Mouse (Mus musculus) embryonic facial prominence, embryonic 14.5 days (tissue): ENCODE data around the gene Zbtb45. TPM values are rescaled to one million over a fixed set of nuclear protein-coding genes. Genes with fewer than 3 reads are reported as not detected.

ENCODE experiments used
- ATAC-seq: fragments of 200-750 bp; cut with Nextera tagmentation; 2 replicates; pipeline ENCODE4 v1.8.0; 2017; ENCODE audit warnings: low read depth, moderate number of reproducible peaks, moderate TSS enrichment
- DNase-seq: peaks from one replicate; pipeline ENCODE4 v3.0.0-alpha.2; 2015; ENCODE audit warnings: low spot score
- H3K27ac ChIP-seq: fragments of 300-500 bp; sonication (generic); replicated peaks from 2 replicates; pipeline ENCODE4 v1.5.1; 2014; ENCODE audit warnings: low read depth, mild to moderate bottlenecking, low read length, moderate library complexity
- H3K27me3 ChIP-seq: fragments of 300-500 bp; sonication (generic); replicated peaks from 2 replicates; pipeline ENCODE4 v1.6.1; 2014; ENCODE audit warnings: low read length; ENCODE audit not compliant: control insufficient read depth, insufficient read depth
- H3K36me3 ChIP-seq: fragments of 300-500 bp; sonication (generic); 2 replicates; pipeline ENCODE4 v1.6.1; 2014; ENCODE audit warnings: low read length, mixed read lengths; ENCODE audit not compliant: control insufficient read depth, insufficient read depth
- H3K4me1 ChIP-seq: fragments of 300-500 bp; sonication (generic); 2 replicates; pipeline ENCODE4 v1.6.1; 2014; ENCODE audit warnings: antibody characterized with exemption, low read length; ENCODE audit not compliant: control insufficient read depth, insufficient read depth
- H3K4me2 ChIP-seq: fragments of 300-500 bp; sonication (generic); 2 replicates; pipeline ENCODE4 v1.6.1; 2014; ENCODE audit warnings: low read depth, mild to moderate bottlenecking, low read length, moderate library complexity, mixed read lengths
- H3K4me3 ChIP-seq: fragments of 300-500 bp; sonication (generic); 2 replicates; pipeline ENCODE4 v1.5.1; 2014; ENCODE audit warnings: low read depth, mild to moderate bottlenecking, low read length
- H3K9ac ChIP-seq: fragments of 300-500 bp; sonication (generic); 2 replicates; pipeline ENCODE4 v1.6.1; 2014; ENCODE audit warnings: low read depth, mild to moderate bottlenecking, low read length, moderate library complexity, mixed read lengths
- H3K9me3 ChIP-seq: fragments of 300-500 bp; sonication (generic); 2 replicates; pipeline ENCODE4 v1.6.1; 2016; ENCODE audit warnings: low read length; ENCODE audit not compliant: control insufficient read depth
- WGBS: fragments of 180-500 bp; shearing (Covaris S2); extraction: QIAGEN DNeasy Blood & Tissue Kit; methylation state at CpG from one replicate; pipeline ENCODE4 v1.1.7; 2014; 5-methylcytosine and 5-hydroxymethylcytosine counted together
- polyA plus RNA-seq: library from polyadenylated mRNA; unstranded; fragments of >200 nt; fragmentation: Nextera tagmentation; extraction: Ambion mirVana; gene quantifications from 2 replicates; pipeline ENCODE4 v1.2.1, GENCODE M21; 2014

Zbtb45 gene
- polyA plus RNA-seq, 1 experiment from 2014 or later, result 20.0 TPM

DNA sequence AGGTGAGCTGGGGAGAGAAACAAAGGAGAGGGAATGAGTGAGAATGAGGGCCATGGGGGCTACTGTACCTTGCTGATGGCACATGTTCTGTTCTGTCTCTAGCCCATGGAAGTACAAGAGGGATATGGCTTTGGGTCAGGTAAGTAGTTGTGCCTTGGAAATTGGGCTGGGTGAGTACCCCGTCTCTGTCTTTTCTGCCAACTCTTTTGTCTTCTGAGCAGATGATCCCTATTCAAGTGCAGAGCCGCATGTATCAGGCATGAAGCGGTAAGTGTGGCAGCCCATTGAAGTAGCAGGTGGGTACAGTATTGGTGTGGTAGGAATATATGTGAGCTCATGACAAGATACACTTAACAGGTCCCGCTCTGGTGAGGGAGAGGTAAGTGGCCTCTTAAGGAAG is 19.2 kb upstream of the Zbtb45 start:
- Histone ChIP-seq H3K4me3 (no peak overlapping the region), H3K4me1 (peaks cover 18% of the 10 kb centered on the region; the same call in 1 of the 2 replicates), H3K36me3 (peaks cover 76% of the 10 kb centered on the region), H3K9ac (no peak overlapping the region), H3K27ac (no peak overlapping the region), H3K9me3 (no peaks in the 10 kb centered on the region), H3K4me2 (no peak overlapping the region), H3K27me3 (no peaks in the 10 kb centered on the region)
- DNase-seq, result no peak
- ATAC-seq, result no peak
- 95% methylated on average over 4 of the region's 4 CpGs for WGBS

DNA sequence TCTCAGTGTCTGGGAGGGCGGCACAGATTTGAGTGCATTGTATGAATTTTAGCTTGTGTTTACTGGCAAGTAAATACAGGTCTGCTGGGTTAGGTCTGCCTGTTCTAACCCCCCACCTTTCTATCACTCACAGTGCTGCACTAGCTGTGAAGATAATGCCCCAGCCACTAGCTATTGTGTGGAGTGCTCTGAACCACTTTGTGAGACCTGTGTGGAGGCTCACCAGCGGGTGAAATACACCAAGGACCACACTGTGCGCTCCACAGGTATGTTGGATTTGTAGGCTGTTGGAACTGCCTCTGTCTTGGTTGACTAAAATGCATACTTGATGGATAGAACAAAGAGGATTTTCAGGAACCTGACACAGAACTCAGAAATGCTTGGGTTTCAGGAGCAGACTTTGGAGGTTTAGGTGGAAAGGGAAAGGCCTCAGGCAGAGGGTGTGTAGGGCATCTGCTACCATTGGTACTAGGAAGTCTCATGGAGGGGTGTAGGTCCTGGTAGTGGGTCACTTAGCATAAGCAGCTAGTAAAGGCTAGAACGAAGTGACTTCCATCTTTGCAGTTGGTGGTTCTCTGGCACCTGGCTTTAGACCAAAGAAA is 15.8 kb upstream of the Zbtb45 start:
- Histone ChIP-seq H3K4me3 (peak overlapping the region; percentile 96), H3K4me2 (peak overlapping the region; percentile 82), H3K27me3 (no peaks in the 10 kb centered on the region), H3K36me3 (peaks cover 53% of the 10 kb centered on the region), H3K27ac (peak overlapping the region; percentile 100; the same call in 1 of the 2 replicates), H3K9ac (peak overlapping the region; percentile 97), H3K4me1 (peaks cover 12% of the 10 kb centered on the region; the same call in 1 of the 2 replicates), H3K9me3 (no peaks in the 10 kb centered on the region)
- no peak for DNase-seq
- ATAC-seq, result no peak
- WGBS, result 17% methylated on average over 4 of the region's 4 CpGs

- no peaks in the 10 kb centered on the region for H3K9me3 ChIP-seq
- H3K36me3 ChIP-seq, result peaks cover 45% of the 10 kb centered on the region
- DNase-seq, result peak; percentile 80
- peak overlapping the region; percentile 100 for H3K27ac ChIP-seq
- H3K27me3 ChIP-seq, result no peaks in the 10 kb centered on the region
- H3K9ac ChIP-seq, result peak overlapping the region; percentile 97
- peak overlapping the region; percentile 96 for H3K4me3 ChIP-seq
- peak overlapping the region; percentile 82 for H3K4me2 ChIP-seq
- 0% methylated on average over 8 of the region's 44 CpGs for WGBS
- H3K4me1 ChIP-seq, result peaks cover 12% of the 10 kb centered on the region; the same call in 1 of the 2 replicates
- ATAC-seq, result peak; percentile 48
Measured at GRCm38 (mm10) chr7:13024805-13025204, 15.0 kb upstream of the Zbtb45 start.

DNA sequence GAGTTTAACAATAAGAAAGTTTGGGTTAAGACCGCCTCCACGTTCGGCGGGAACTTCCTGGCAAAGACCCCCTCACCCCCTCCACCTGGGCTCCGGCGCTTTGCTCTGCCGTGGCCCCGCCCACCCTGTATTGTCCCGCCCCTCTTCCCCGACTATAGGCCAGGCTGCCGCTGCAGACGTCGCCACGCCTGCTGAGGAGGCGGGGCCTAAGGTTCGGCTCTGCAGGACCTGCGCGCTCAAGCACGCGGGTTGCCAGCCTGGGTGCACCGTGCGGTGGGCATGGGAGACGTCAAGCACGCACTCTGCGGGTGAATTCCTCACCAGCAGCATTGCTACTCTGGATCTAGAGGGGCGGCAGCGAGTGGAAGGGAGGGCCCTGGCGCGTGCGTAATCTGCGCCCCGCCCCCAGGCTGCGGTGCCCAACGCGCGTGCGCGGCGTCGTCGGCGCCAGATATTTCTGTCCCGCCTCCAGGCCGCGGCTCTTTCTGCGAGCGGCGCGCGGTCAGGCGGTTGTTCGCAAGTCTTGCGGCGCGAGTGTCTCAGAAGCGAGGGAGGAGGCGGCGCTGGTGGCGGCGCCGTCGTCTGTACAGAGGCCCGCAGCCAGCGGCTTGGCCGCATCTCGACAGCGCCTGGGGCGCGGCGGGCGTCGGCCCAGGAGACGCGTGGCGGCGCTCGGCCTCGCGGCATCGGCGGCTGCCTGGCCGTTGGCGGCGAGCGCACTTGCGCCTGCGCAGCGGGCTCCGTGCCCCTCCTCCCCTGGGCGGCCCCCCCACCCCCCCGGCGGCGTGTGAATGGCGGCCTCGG is 14.3 kb upstream of the Zbtb45 start:
- no peaks in the 10 kb centered on the region for H3K9me3 ChIP-seq
- H3K27ac ChIP-seq, result peak overlapping the region; percentile 100
- 0% methylated on average over 28 of the region's 95 CpGs for WGBS
- no peaks in the 10 kb centered on the region for H3K27me3 ChIP-seq
- H3K9ac ChIP-seq, result peak overlapping the region; percentile 97
- peaks cover 39% of the 10 kb centered on the region for H3K36me3 ChIP-seq
- H3K4me2 ChIP-seq, result peak overlapping the region; percentile 82
- H3K4me3 ChIP-seq, result peak overlapping the region; percentile 96
- DNase-seq (peak; percentile 98), ATAC-seq (peak; percentile 89)
- peaks cover 12% of the 10 kb centered on the region; the same call in 1 of the 2 replicates for H3K4me1 ChIP-seq

GRCm38 (mm10) chr7:13022773-13023535 is 13.1 kb upstream of the Zbtb45 start:
- H3K27me3 ChIP-seq, result no peaks in the 10 kb centered on the region
- H3K36me3 ChIP-seq, result peaks cover 27% of the 10 kb centered on the region
- H3K4me3 ChIP-seq, result peak overlapping the region; percentile 96
- peaks cover 12% of the 10 kb centered on the region; the same call in 1 of the 2 replicates for H3K4me1 ChIP-seq
- WGBS, result 3% methylated on average over 27 of the region's 31 CpGs
- peak overlapping the region; percentile 100 for H3K27ac ChIP-seq
- no peaks in the 10 kb centered on the region for H3K9me3 ChIP-seq
- DNase-seq (peak; percentile 93), ATAC-seq (peak; percentile 70)
- H3K4me2 ChIP-seq, result peak overlapping the region; percentile 82
- H3K9ac ChIP-seq, result peak overlapping the region; percentile 97

- Histone ChIP-seq H3K9me3 (no peaks in the 10 kb centered on the region), H3K4me3 (no peak overlapping the region), H3K4me1 (peaks cover 5% of the 10 kb centered on the region), H3K4me2 (no peak overlapping the region), H3K27me3 (no peaks in the 10 kb centered on the region), H3K27ac (no peak overlapping the region), H3K36me3 (no peaks in the 10 kb centered on the region), H3K9ac (no peak overlapping the region)
- ATAC-seq (no peak), DNase-seq (no peak)
- 61% methylated on average over 1 of the region's 1 CpGs for WGBS
Measured at GRCm38 (mm10) chr7:13015217-13015616, 5.4 kb upstream of the Zbtb45 start.

- no peak for ATAC-seq
- no peak overlapping the region for H3K9ac ChIP-seq
- WGBS, result 28% methylated on average over 6 of the region's 6 CpGs
Measured at GRCm38 (mm10) chr7:13014275-13014839, 4.5 kb upstream of the Zbtb45 start.

GRCm38 (mm10) chr7:13013671-13014070 is 3.8 kb upstream of the Zbtb45 start:
- ATAC-seq, result no peak
- WGBS, result 54% methylated on average over 4 of the region's 4 CpGs
- no peak for DNase-seq

More at GRCm38 (mm10) chr7:13014275-13014839, 4.5 kb upstream of the Zbtb45 start:
- Histone ChIP-seq H3K9me3 (no peaks in the 10 kb centered on the region), H3K4me1 (peaks cover 5% of the 10 kb centered on the region), H3K27ac (no peak overlapping the region), H3K36me3 (no peaks in the 10 kb centered on the region), H3K4me3 (no peak overlapping the region), H3K27me3 (no peaks in the 10 kb centered on the region), H3K4me2 (no peak overlapping the region)
- no peak for DNase-seq

More at GRCm38 (mm10) chr7:13013671-13014070, 3.8 kb upstream of the Zbtb45 start:
- Histone ChIP-seq H3K4me2 (no peak overlapping the region), H3K27ac (no peak overlapping the region), H3K27me3 (no peaks in the 10 kb centered on the region), H3K4me3 (no peak overlapping the region), H3K9me3 (no peaks in the 10 kb centered on the region), H3K4me1 (peaks cover 5% of the 10 kb centered on the region), H3K36me3 (no peaks in the 10 kb centered on the region), H3K9ac (no peak overlapping the region)
